Mouse (Mus musculus): ENCODE results near the gene Serac1.

DNA sequence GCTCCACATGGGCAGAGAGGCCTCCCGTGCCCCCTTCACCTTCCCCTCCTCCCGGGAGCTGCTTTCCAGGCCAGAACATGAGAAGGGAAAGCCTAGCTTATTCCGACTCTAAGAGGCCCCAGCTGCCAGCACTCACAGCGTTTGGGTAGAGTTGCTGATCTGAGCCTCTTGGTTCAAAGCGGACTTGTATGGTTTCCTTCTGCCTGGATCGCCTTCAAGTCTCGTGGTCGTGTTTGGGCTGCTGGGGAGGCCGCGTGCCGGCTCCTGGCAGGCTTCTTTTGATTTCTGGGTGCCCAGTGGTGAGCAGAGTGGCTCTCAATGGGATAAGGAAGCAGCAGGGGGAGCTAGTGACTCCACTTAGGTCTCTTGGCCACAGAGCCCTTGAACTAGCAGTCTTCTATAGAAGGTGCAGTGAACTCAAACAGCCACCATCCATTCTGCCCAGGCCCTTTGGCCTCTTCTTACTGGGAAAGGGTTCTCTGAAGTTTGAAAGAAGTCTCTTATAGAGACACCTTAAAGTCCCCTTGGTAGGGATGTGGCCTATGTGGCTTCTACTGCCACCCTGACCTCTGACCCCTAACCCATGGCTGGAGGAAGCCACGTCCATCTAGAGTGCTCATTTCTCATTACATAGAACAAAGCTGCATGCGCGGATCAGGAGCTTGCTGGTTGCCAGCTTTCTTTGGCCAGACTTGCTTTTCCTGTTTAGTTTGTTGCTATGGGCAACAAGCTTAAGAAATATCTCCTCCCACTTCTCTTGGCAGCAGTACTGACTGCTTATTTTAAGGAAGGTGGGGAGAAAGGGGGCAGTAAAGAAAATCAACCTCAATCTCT is 73.7 kb downstream of the Serac1 start:
- TF ChIP-seq POLR2A (IDR thresholded peaks at IDR 0.05; ENCODE audit: control insufficient read depth, extremely low read depth, insufficient read depth, low read length, poor library complexity) (no peak), CTCF (IDR thresholded peaks at IDR 0.05; ENCODE audit: borderline replicate concordance, control insufficient read depth, extremely low read depth, insufficient read depth, low read length, poor library complexity) (0 out of 2 replicates have a peak, but pooled peaks have one; percentile 46)
